7 mouse cellular contexts compared by ENCODE assay signal in the genomic region with DNA sequence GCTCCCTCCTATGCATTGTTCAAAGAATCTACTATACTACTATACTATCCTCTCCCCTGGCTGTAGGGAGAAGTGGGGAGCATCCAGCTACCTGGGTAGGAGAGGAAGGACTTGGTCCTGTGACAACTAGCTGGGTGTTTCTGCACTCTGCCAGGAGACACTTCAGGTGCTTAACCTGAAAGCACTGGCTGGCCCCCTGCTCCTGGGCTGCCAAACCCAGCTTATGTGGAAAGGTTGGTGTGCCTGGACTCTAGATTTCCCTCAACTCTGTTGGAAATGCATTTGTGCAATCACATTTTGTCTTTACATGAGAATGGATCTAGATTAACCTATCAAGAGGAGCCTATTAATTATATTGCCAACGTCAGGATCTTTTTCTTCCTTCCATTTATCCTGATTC. TPM values are rescaled to one million over a fixed set of nuclear protein-coding genes. Genes with fewer than 3 reads are reported as not detected.
A peak's percentile ranks its signal among the peaks of the same experiment; 100 is the strongest.
DNase-seq lines count a peak whose midpoint lies in the region; ATAC-seq and TF ChIP-seq lines count a peak whose summit lies in the region.

No protein-coding gene starts in this region.

- ATAC-seq in forebrain, embryonic 14.5 days = no peak
- ATAC-seq in limb, embryonic 11.5 days (ENCODE audit: insufficient number of reproducible peaks, low FRiP score, low TSS enrichment, low read depth) = no peak
- ATAC-seq in neural tube, embryonic 14.5 days (ENCODE audit: low read depth) = peak; percentile 35; the same call in 1 of the 2 replicates
- no peak for ATAC-seq in granulocyte monocyte progenitor cell, adult 5-6 weeks (replicated peaks; ENCODE audit: poor library complexity, severe bottlenecking)

- TF ChIP-seq POLR2A in liver, adult 2 months (IDR thresholded peaks at IDR 0.05; ENCODE audit: extremely low read depth, insufficient read depth, low read length) = no peak

- no peak for TF ChIP-seq CTCF in liver, adult 2 months (IDR thresholded peaks at IDR 0.05; ENCODE audit: low read depth, low read length)

- peaks cover 4% of the 10 kb centered on the region; the same call in 1 of the 2 replicates for H3K79me2 ChIP-seq in liver, adult 2 months (ENCODE audit: control insufficient read depth, insufficient read depth, low read length)

- H3K27me3 ChIP-seq in liver, adult 2 months (ENCODE audit: control insufficient read depth, insufficient read depth, low read length) = no peaks in the 10 kb centered on the region
- no peaks in the 10 kb centered on the region for H3K27me3 ChIP-seq in forebrain, embryonic 14.5 days (replicated peaks; ENCODE audit: control insufficient read depth, insufficient read depth, low read length)
- H3K27me3 ChIP-seq in limb, embryonic 11.5 days (ENCODE audit: control insufficient read depth, insufficient read depth, low read length) = no peaks in the 10 kb centered on the region
- no peaks in the 10 kb centered on the region for H3K27me3 ChIP-seq in neural tube, embryonic 14.5 days (ENCODE audit: control insufficient read depth, insufficient read depth, low read length)

- peaks cover 2% of the 10 kb centered on the region; the same call in 1 of the 2 replicates for H3K36me3 ChIP-seq in liver, adult 2 months (ENCODE audit: control insufficient read depth, insufficient read depth, low read length)
- H3K36me3 ChIP-seq in forebrain, embryonic 14.5 days (ENCODE audit: control insufficient read depth, insufficient read depth, low read length) = no peaks in the 10 kb centered on the region
- no peaks in the 10 kb centered on the region for H3K36me3 ChIP-seq in limb, embryonic 11.5 days (ENCODE audit: control insufficient read depth, insufficient read depth, low read length)
- H3K36me3 ChIP-seq in neural tube, embryonic 14.5 days (ENCODE audit: control insufficient read depth, insufficient read depth, low read length) = no peaks in the 10 kb centered on the region

- DNase-seq in liver, adult 2 months (ENCODE audit: extremely low read depth, low read depth, low spot score) = no peak
- no peak for DNase-seq in liver
- no peak for DNase-seq in forebrain, embryonic 14.5 days (ENCODE audit: low spot score)
- no peak for DNase-seq in limb, embryonic 11.5 days (ENCODE audit: low spot score)
- no peak for DNase-seq in c-Kit-positive CD71-positive TER-119-positive erythroid progenitor cells, embryonic 14.5 days (ENCODE audit: low spot score)

- peak overlapping the region; percentile 66; the same call in 1 of the 2 replicates for H3K4me3 ChIP-seq in liver, adult 2 months (ENCODE audit: insufficient read depth, low read depth, low read length)
- H3K4me3 ChIP-seq in forebrain, embryonic 14.5 days (ENCODE audit: low read depth, low read length) = no peak overlapping the region
- H3K4me3 ChIP-seq in limb, embryonic 11.5 days (ENCODE audit: low read depth, low read length) = no peak overlapping the region
- H3K4me3 ChIP-seq in neural tube, embryonic 14.5 days (ENCODE audit: low read depth, low read length) = peak overlapping the region; percentile 61; the same call in 1 of the 2 replicates

- H3K27ac ChIP-seq in liver, adult 2 months (replicated peaks; ENCODE audit: insufficient read depth, low read depth, low read length) = peak overlapping the region; percentile 78
- H3K27ac ChIP-seq in forebrain, embryonic 14.5 days (ENCODE audit: low read depth, low read length) = peak overlapping the region; percentile 68; the same call in 1 of the 2 replicates
- H3K27ac ChIP-seq in limb, embryonic 11.5 days (replicated peaks; ENCODE audit: low read depth, low read length) = no peak overlapping the region
- H3K27ac ChIP-seq in neural tube, embryonic 14.5 days (ENCODE audit: low read depth, low read length) = peak overlapping the region; percentile 13

- peaks cover 20% of the 10 kb centered on the region for H3K4me1 ChIP-seq in liver, adult 2 months (ENCODE audit: control insufficient read depth, insufficient read depth, low read length)
- H3K4me1 ChIP-seq in forebrain, embryonic 14.5 days (ENCODE audit: control insufficient read depth, insufficient read depth, low read length) = peaks cover 26% of the 10 kb centered on the region
- H3K4me1 ChIP-seq in limb, embryonic 11.5 days (ENCODE audit: control insufficient read depth, insufficient read depth, low read length) = peaks cover 11% of the 10 kb centered on the region
- peaks cover 18% of the 10 kb centered on the region; the same call in 1 of the 2 replicates for H3K4me1 ChIP-seq in neural tube, embryonic 14.5 days (ENCODE audit: control insufficient read depth, insufficient read depth, low read length)

- no peaks in the 10 kb centered on the region for H3K9me3 ChIP-seq in forebrain, embryonic 14.5 days (replicated peaks; ENCODE audit: control insufficient read depth, low read length)
- H3K9me3 ChIP-seq in limb, embryonic 11.5 days (ENCODE audit: control insufficient read depth, low read length) = no peaks in the 10 kb centered on the region
- no peaks in the 10 kb centered on the region for H3K9me3 ChIP-seq in neural tube, embryonic 14.5 days (ENCODE audit: control insufficient read depth, low read length)

- 90% methylated on average over 1 of the region's 1 CpGs for WGBS in liver, adult 2 months
- 38% methylated on average over 1 of the region's 1 CpGs for WGBS in forebrain, embryonic 14.5 days
- WGBS in limb, embryonic 11.5 days = 80% methylated on average over 1 of the region's 1 CpGs
- 13% methylated on average over 1 of the region's 1 CpGs for WGBS in neural tube, embryonic 14.5 days

- H3K4me2 ChIP-seq in forebrain, embryonic 14.5 days (ENCODE audit: low read length) = peak overlapping the region; percentile 93
- H3K4me2 ChIP-seq in limb, embryonic 11.5 days (ENCODE audit: low read depth, severe bottlenecking) = peak overlapping the region; percentile 61
- peak overlapping the region; percentile 75 for H3K4me2 ChIP-seq in neural tube, embryonic 14.5 days (ENCODE audit: low read depth, low read length)

- H3K9ac ChIP-seq in liver, adult 2 months (ENCODE audit: low read depth, low read length) = peak overlapping the region; percentile 86; the same call in 1 of the 2 replicates
- no peak overlapping the region for H3K9ac ChIP-seq in forebrain, embryonic 14.5 days (ENCODE audit: low read length)
- H3K9ac ChIP-seq in limb, embryonic 11.5 days (ENCODE audit: low read length) = no peak overlapping the region; the same call in 1 of the 2 replicates
- H3K9ac ChIP-seq in neural tube, embryonic 14.5 days (replicated peaks; ENCODE audit: low read depth, low read length) = no peak overlapping the region; the same call in 1 of the 2 replicates

RNA-seq across cellular contexts. Expression of gene Csf1, which starts 0.5 kb away (rescaled TPM):
- total RNA-seq in liver, adult 2 months (2014; rRNA removed) = 3.0 and 3.3 TPM in 2 replicates
- 4.6 and 6.6 TPM in 2 replicates for polyA plus RNA-seq in liver, adult 2 months (2012; rRNA removed)
- polyA plus RNA-seq in forebrain, embryonic 14.5 days (2014; fragmentation: Nextera tagmentation; extraction: Ambion mirVana) = 6.5 and 7.0 TPM in 2 replicates
- 4.5 and 4.7 TPM in 2 replicates for polyA plus RNA-seq in limb, embryonic 11.5 days (2014; fragmentation: Nextera tagmentation; extraction: Ambion mirVana)
- polyA plus RNA-seq in neural tube, embryonic 14.5 days (2014; fragmentation: Nextera tagmentation; extraction: Ambion mirVana) = 6.3 and 9.3 TPM in 2 replicates
- 6.4 and 7.2 TPM in 2 replicates for total RNA-seq in granulocyte monocyte progenitor cell, adult 5-6 weeks (2014; fragmentation: Nextera tagmentation)
- 2.1 and 2.9 TPM in 2 replicates for total RNA-seq in granulocyte monocyte progenitor cell, adult 5-6 weeks (2017)

Comparison
In these comparisons a context has a peak if more than half of its experiments do, and no peak if none do; other contexts are left out.
1. H3K4me3 ChIP-seq: peak in liver, adult 2 months (single experiment) and neural tube, embryonic 14.5 days (single experiment); none in forebrain, embryonic 14.5 days (single experiment) and limb, embryonic 11.5 days (single experiment).
2. Peak in every context shown above with its lines, with median percentiles within 50 percentile points of each other: H3K4me2 ChIP-seq.